Mouse (Mus musculus) lung, postnatal 36 days (tissue): ENCODE data around the gene Dapl1.
A peak's percentile ranks its signal among the peaks of the same experiment; 100 is the strongest.

Experiments used
- DNase-seq: peaks from one replicate; pipeline ENCODE4 v3.0.0; 2022; ENCODE audit warnings: mixed read lengths

Gene Dapl1

DNA sequence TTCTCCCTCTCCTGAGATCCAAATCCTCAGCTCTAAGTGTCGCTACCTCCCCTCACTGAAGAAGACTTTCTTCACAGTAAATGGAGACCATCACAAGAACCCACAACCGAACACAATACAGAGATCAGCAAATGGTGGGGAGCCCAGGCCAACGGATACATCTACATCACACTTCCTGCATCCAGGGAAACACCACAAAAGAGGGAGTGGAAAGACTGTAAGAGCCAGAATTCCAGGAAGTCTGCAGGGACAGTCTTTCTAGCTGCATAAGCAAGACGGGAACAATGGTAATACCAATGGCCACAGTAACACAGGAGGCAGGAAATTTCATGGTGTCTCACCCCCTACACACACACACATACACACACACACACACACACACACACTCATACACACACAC, 55.3 kb downstream of the Dapl1 start:
- DNase-seq: peak; percentile 18

DNA sequence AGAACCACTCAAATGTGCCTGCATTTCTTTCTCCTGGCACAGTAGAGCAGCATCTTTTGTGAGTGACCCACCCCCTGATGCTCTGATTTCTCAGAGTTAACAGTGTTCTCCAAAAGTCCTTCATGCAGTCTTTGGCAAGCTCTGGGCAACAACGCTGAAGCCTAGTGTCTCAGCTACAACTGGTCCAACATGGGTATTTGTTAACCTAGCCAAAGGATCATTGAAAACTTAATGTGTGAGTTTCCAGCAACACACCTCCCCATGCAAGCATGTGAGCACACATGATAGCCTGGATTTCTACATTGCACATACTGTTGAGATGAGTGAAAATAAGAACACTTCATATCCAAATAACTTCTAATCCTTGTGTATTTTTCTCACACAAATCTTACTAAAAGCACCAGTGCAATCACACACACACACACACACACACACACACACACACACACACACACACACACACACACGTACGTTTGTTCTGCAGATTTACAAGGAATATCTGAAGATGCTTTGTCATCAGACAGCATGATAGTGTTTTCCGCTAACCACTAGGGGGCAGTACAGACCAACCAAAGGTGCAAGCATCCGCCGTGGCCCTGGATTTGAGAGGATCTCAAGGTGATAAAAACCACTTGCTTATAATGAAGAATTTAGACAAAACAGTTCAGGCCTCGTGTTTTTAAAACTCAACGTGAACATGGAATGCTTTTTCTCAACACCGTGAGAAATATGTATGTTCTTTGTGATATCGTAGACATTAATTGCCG, 56.9 kb downstream of the Dapl1 start:
- peak; percentile 88 for DNase-seq

DNA sequence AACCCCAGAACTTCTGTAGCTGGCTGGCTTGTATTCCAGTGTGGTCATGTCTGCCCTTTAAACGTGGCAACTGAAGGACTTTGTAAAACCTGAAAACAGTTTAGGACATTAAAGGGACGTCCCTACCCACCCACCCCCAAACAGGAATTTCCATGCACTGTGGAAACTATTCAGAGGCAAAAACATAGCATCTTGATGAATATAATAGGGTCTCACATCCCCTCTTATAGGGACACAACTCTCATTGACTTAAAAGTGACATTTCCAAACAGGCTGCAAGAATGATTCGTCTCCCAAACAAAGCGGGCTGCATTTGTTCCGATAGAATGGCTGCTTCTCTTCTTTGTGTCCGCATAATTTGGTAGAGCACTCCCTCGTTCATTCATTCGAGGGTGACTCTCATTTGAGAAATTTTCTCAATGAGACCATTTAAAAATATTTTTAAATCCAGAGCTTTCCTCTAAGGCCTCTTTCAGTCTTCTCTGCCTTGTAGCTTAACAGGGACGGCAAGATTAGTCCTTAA, 59.2 kb downstream of the Dapl1 start:
- no peak for DNase-seq

DNA sequence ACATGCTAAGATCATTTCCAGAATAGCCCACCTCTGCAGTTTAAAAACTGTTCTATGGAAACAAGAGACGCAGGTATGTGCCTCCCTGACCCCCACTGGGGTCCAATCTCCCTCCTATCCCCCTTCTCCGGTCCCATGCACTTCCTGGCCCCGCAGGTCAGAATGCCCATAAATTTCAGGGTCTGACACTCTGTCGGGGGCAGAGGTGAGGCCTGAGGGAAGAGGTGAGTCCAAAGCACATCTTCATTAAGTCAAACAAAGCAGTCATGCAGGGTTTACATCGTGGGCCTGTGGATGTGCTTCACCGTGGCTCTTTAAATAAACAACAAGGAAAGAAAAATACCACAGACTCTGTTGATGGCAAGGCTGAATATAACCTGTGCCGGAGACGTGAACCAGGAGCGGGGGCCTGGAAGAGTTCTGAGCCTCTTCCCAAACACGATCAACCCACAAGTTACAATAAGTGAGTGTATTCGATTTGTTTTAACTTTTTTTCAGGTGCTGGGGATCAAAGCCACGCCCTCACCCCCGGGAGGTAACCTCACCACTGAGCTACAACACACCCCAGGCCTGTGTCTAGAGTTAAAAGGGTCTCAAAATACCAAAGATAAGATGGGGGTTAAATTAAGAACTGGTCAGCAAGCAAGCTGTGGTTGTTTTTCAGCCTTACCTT, 59.9 kb downstream of the Dapl1 start:
- no peak for DNase-seq

DNA sequence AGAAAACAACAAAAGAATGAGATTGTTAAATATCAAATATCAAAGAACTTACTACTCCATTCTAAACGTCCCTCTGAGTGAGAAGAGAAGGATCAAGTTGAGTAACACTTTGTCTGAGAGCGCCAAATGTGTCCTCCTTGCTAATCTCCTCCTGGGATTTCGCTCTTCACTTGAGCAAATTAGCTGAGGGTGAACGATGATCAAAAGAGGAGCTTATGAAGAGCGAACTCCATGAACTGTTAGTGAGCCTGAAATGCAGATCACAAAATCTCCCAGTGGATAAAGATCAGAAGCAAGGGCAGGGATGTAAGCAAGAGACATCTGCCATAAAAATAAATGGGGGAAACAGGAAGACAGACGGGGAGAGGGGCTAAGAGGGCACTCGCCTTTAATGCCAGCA, 60.5 kb downstream of the Dapl1 start:
- no peak for DNase-seq

DNA sequence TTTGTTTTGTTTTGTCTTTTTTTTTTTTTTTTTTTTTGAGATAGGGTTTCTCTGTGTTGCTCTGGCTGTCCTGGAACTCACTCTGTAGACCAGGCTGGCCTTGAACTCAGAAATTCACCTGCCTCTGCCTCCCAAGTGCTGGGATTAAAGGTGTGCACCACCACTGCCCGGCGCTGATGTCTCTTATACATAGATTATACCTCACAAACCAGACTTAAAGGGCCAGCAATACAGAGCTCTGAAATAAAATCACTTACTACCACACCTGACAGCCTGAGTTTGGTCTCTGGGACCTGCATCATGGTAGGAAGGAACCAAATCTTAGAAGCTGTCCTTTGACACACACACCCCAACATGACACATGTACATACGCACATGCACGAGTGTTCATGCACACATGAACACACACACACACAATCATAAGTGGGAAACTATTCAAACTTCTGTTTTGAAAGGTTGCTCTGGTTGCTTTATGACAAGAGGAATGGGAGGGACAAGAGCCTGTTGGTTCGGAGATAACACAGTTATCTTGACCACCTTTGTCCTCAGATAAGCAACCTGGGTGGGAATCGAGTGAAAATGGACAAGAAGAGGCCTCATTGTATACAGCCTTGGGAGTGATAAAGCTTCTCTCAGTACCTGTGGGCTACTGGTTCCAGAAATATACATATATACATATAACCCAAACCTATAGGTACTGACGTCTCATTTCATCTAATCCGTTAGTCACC, 63.1 kb downstream of the Dapl1 start:
- DNase-seq: no peak

DNA sequence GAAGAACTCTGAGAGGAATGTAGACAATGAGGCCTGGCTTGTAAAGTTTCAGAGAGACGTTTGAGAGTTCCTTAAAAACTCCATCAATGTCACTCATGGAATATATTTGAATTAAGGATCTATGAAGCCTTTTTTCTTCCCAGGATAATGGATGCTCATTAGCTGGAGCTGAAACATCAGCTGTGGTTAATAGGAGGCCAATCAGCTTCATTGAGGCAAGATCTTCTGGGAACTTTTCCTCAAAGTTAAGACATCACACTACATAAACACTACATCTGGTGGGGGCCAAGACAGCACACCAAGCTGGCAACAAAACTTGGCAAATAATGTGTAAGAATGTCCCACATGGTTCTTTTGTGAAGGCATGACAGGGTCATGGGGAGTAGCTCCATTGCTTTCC, 68.3 kb downstream of the Dapl1 start:
- no peak for DNase-seq

DNA sequence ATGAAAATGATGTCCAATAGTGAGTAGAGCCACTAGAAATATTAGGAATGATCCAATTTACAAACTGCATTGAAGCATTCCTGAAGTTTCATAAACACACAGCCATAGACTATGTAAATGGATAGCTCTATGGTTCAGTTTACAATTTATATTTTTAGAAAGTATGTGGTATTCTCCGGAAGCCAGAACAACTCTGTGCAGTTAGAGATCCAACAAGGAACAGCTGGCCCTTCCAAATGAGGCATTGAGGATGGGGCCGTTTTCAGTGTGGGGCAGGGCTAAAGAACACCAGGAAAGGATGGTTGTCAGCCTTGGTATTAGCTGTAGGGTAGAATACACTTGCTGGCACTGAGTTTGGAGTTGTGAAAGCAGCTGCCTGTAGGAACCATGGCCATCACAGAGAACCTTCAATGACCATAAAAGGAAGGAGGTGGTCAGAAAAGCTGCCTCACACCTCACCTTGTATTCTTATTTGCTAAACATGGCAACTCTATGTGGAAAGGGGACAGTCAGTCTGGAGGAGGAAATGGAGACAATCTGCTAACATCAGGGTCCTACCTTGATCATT, 70.0 kb downstream of the Dapl1 start:
- no peak for DNase-seq
